Mouse (Mus musculus): ENCODE measurements at regions not wholly inside any gene's neighbourhood (a gene's known extent, or its start where the extent isn't known, plus 50 kb on each side); places are given as distances from the start of the nearest gene placed in this dataset.

- Histone ChIP-seq H3K9me3 (replicated peaks) (no peaks in the 10 kb centered on the region), H3K4me2 (no peak overlapping the region), H3K4me3 (no peak overlapping the region), H3K27ac (no peak overlapping the region), H3K9ac (no peak overlapping the region), H3K4me1 (replicated peaks) (no peaks in the 10 kb centered on the region), H3K27me3 (no peaks in the 10 kb centered on the region), H3K36me3 (no peaks in the 10 kb centered on the region)
- ATAC-seq (replicated peaks; ENCODE audit: insufficient number of reproducible peaks, insufficient read depth, low FRiP score, low read depth): no peak
- WGBS: 52% methylated on average over 14 of the region's 14 CpGs
These were observed 219.6 kb downstream of the Tmem38b start for GRCm38 (mm10) chr4:54045258-54046029.

GRCm38 (mm10) chr4:54064331-54064730 lies 238.5 kb downstream of the Tmem38b start:
- Histone ChIP-seq H3K4me1 (replicated peaks) (no peaks in the 10 kb centered on the region), H3K27ac (no peak overlapping the region), H3K9ac (no peak overlapping the region), H3K27me3 (no peaks in the 10 kb centered on the region), H3K9me3 (replicated peaks) (no peaks in the 10 kb centered on the region; the same call in 1 of the 2 replicates), H3K36me3 (no peaks in the 10 kb centered on the region), H3K4me2 (no peak overlapping the region), H3K4me3 (no peak overlapping the region)
- no peak for ATAC-seq (replicated peaks; ENCODE audit: insufficient number of reproducible peaks, insufficient read depth, low FRiP score, low read depth)
- 35% methylated on average over 4 of the region's 4 CpGs for WGBS

GRCm38 (mm10) chr4:54071951-54072350 lies 246.1 kb downstream of the Tmem38b start:
- H3K27me3 ChIP-seq: no peaks in the 10 kb centered on the region
- H3K9me3 ChIP-seq (replicated peaks): no peaks in the 10 kb centered on the region; the same call in 1 of the 2 replicates
- H3K4me3 ChIP-seq: no peak overlapping the region
- H3K4me2 ChIP-seq: no peak overlapping the region
- no peak for ATAC-seq (replicated peaks; ENCODE audit: insufficient number of reproducible peaks, insufficient read depth, low FRiP score, low read depth)
- H3K27ac ChIP-seq: no peak overlapping the region
- H3K36me3 ChIP-seq: no peaks in the 10 kb centered on the region
- 73% methylated on average over 4 of the region's 4 CpGs for WGBS
- H3K9ac ChIP-seq: no peak overlapping the region
- no peaks in the 10 kb centered on the region for H3K4me1 ChIP-seq (replicated peaks)

GRCm38 (mm10) chr4:54072482-54072881 lies 246.6 kb downstream of the Tmem38b start:
- Histone ChIP-seq H3K4me1 (replicated peaks) (no peaks in the 10 kb centered on the region), H3K9me3 (replicated peaks) (no peaks in the 10 kb centered on the region; the same call in 1 of the 2 replicates), H3K9ac (no peak overlapping the region), H3K27ac (no peak overlapping the region), H3K36me3 (no peaks in the 10 kb centered on the region), H3K27me3 (no peaks in the 10 kb centered on the region), H3K4me3 (no peak overlapping the region), H3K4me2 (no peak overlapping the region)
- 29% methylated on average over 3 of the region's 3 CpGs for WGBS
- no peak for ATAC-seq (replicated peaks; ENCODE audit: insufficient number of reproducible peaks, insufficient read depth, low FRiP score, low read depth)

GRCm38 (mm10) chr4:54072932-54073331 lies 247.1 kb downstream of the Tmem38b start:
- WGBS: 56% methylated on average over 10 of the region's 10 CpGs
- H3K27me3 ChIP-seq: no peaks in the 10 kb centered on the region
- ATAC-seq (replicated peaks; ENCODE audit: insufficient number of reproducible peaks, insufficient read depth, low FRiP score, low read depth): no peak

GRCm38 (mm10) chr4:54073483-54073882 lies 247.6 kb downstream of the Tmem38b start:
- WGBS: 85% methylated on average over 7 of the region's 7 CpGs
- Histone ChIP-seq H3K27ac (no peak overlapping the region), H3K27me3 (no peaks in the 10 kb centered on the region), H3K4me1 (replicated peaks) (no peaks in the 10 kb centered on the region), H3K4me3 (no peak overlapping the region), H3K36me3 (no peaks in the 10 kb centered on the region), H3K9me3 (replicated peaks) (no peaks in the 10 kb centered on the region; the same call in 1 of the 2 replicates), H3K9ac (no peak overlapping the region), H3K4me2 (no peak overlapping the region)
- ATAC-seq (replicated peaks; ENCODE audit: insufficient number of reproducible peaks, insufficient read depth, low FRiP score, low read depth): no peak

More at GRCm38 (mm10) chr4:54072932-54073331, 247.1 kb downstream of the Tmem38b start:
- Histone ChIP-seq H3K9ac (no peak overlapping the region), H3K36me3 (no peaks in the 10 kb centered on the region), H3K4me3 (no peak overlapping the region), H3K4me1 (replicated peaks) (no peaks in the 10 kb centered on the region), H3K9me3 (replicated peaks) (no peaks in the 10 kb centered on the region; the same call in 1 of the 2 replicates), H3K27ac (no peak overlapping the region), H3K4me2 (no peak overlapping the region)

GRCm38 (mm10) chr4:54074226-54074625 lies 248.4 kb downstream of the Tmem38b start:
- ATAC-seq (replicated peaks; ENCODE audit: insufficient number of reproducible peaks, insufficient read depth, low FRiP score, low read depth): no peak
- Histone ChIP-seq H3K27me3 (no peaks in the 10 kb centered on the region), H3K9ac (no peak overlapping the region), H3K4me2 (no peak overlapping the region), H3K9me3 (replicated peaks) (no peaks in the 10 kb centered on the region; the same call in 1 of the 2 replicates), H3K27ac (no peak overlapping the region), H3K36me3 (no peaks in the 10 kb centered on the region), H3K4me3 (no peak overlapping the region), H3K4me1 (replicated peaks) (no peaks in the 10 kb centered on the region)
- WGBS: 66% methylated on average over 5 of the region's 5 CpGs

- Histone ChIP-seq H3K4me2 (no peak overlapping the region), H3K4me1 (replicated peaks) (no peaks in the 10 kb centered on the region), H3K9me3 (replicated peaks) (no peaks in the 10 kb centered on the region), H3K27ac (no peak overlapping the region), H3K9ac (no peak overlapping the region), H3K27me3 (no peaks in the 10 kb centered on the region), H3K36me3 (no peaks in the 10 kb centered on the region), H3K4me3 (no peak overlapping the region)
- ATAC-seq (replicated peaks; ENCODE audit: insufficient number of reproducible peaks, insufficient read depth, low FRiP score, low read depth): no peak
- 82% methylated on average over 9 of the region's 9 CpGs for WGBS
These were observed 254.7 kb downstream of the Tmem38b start for GRCm38 (mm10) chr4:54080526-54080925.

GRCm38 (mm10) chr4:54081411-54081810 lies 255.6 kb downstream of the Tmem38b start:
- Histone ChIP-seq H3K4me2 (no peak overlapping the region), H3K4me1 (replicated peaks) (no peaks in the 10 kb centered on the region), H3K4me3 (no peak overlapping the region), H3K9ac (no peak overlapping the region), H3K9me3 (replicated peaks) (no peaks in the 10 kb centered on the region), H3K27ac (no peak overlapping the region), H3K36me3 (no peaks in the 10 kb centered on the region), H3K27me3 (no peaks in the 10 kb centered on the region)
- ATAC-seq (replicated peaks; ENCODE audit: insufficient number of reproducible peaks, insufficient read depth, low FRiP score, low read depth): no peak
- 87% methylated on average over 5 of the region's 5 CpGs for WGBS

GRCm38 (mm10) chr4:54084747-54085146 lies 258.9 kb downstream of the Tmem38b start:
- H3K36me3 ChIP-seq: no peaks in the 10 kb centered on the region
- no peak overlapping the region for H3K9ac ChIP-seq
- H3K4me1 ChIP-seq (replicated peaks): no peaks in the 10 kb centered on the region
- no peaks in the 10 kb centered on the region for H3K27me3 ChIP-seq
- no peaks in the 10 kb centered on the region for H3K9me3 ChIP-seq (replicated peaks)
- WGBS: 85% methylated on average over 6 of the region's 6 CpGs
- no peak overlapping the region for H3K27ac ChIP-seq
- no peak for ATAC-seq (replicated peaks; ENCODE audit: insufficient number of reproducible peaks, insufficient read depth, low FRiP score, low read depth)
- H3K4me2 ChIP-seq: no peak overlapping the region
- H3K4me3 ChIP-seq: no peak overlapping the region

GRCm38 (mm10) chr4:54094285-54094997 lies 268.6 kb downstream of the Tmem38b start:
- WGBS: 75% methylated on average over 7 of the region's 7 CpGs
- H3K36me3 ChIP-seq: no peaks in the 10 kb centered on the region
- H3K27ac ChIP-seq: no peak overlapping the region
- no peak for ATAC-seq (replicated peaks; ENCODE audit: insufficient number of reproducible peaks, insufficient read depth, low FRiP score, low read depth)
- H3K4me1 ChIP-seq (replicated peaks): no peaks in the 10 kb centered on the region
- no peak overlapping the region for H3K9ac ChIP-seq
- H3K4me2 ChIP-seq: no peak overlapping the region
- H3K4me3 ChIP-seq: no peak overlapping the region
- no peaks in the 10 kb centered on the region; the same call in 1 of the 2 replicates for H3K27me3 ChIP-seq
- H3K9me3 ChIP-seq (replicated peaks): no peaks in the 10 kb centered on the region
